9 mouse cellular contexts compared by ENCODE assay signal in the genomic region with DNA sequence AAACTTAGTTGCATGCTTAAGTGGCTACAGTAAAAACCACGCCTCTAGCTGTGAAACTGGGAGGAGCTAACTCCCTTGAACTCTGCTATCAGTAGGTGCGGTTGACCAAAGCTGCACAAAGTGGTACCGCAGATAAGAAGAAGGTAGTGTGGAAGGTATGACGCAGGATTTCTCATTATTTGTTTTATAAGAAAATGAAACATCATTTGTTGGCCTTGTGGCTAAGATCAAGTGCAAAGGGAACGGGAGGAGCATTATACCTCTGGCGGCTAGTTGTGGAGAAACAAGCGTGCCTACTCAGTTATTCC. TPM values are rescaled to one million over a fixed set of nuclear protein-coding genes. Genes with fewer than 3 reads are reported as not detected.
DNase-seq lines count a peak whose midpoint lies in the region; ATAC-seq lines count a peak whose summit lies in the region.
"Had no signal": no experiment of that assay in that cellular context is flagged by ENCODE, and none has a peak within 500 bp of the region (broad histone marks: within the 10 kb centered on the region; RNA-seq: fewer than 3 reads in every experiment).

No protein-coding gene starts in this region.

- no peak overlapping the region for H3K4me3 ChIP-seq in hindbrain, embryonic 10.5 days
- H3K4me3 ChIP-seq in hindbrain, embryonic 14.5 days (replicated peaks; ENCODE audit: low read length) = no peak overlapping the region

- no peak overlapping the region for H3K9ac ChIP-seq in hindbrain, embryonic 14.5 days

- no peaks in the 10 kb centered on the region for H3K27me3 ChIP-seq in hindbrain, embryonic 10.5 days (ENCODE audit: insufficient read depth, poor library complexity, severe bottlenecking)
- no peaks in the 10 kb centered on the region for H3K27me3 ChIP-seq in hindbrain, embryonic 14.5 days (ENCODE audit: control insufficient read depth, insufficient read depth, low read length)
- H3K27me3 ChIP-seq: Patski had no signal

- no peak for DNase-seq in hindbrain, embryonic 10.5 days (ENCODE audit: low spot score)
- no peak for DNase-seq in hindbrain, embryonic 14.5 days (ENCODE audit: low spot score)
- peak; percentile 70 for DNase-seq in ZHBTc4 (ENCODE audit: low read depth, low spot score)
- DNase-seq in liver = peak; percentile 89
- peak; percentile 28 to 40 for DNase-seq in spleen, postnatal 14 days (ENCODE audit: low spot score in 2 of 2)
- DNase-seq in right cerebral cortex, postnatal 36 days (ENCODE audit: low spot score in 2 of 2) = no peak
- no peak for DNase-seq in layer of hippocampus, adult 8-10 months (ENCODE audit: low spot score in 2 of 2)
- DNase-seq in retina, postnatal 1 day = no peak

- WGBS in hindbrain, embryonic 10.5 days = 88% methylated on average over 7 of the region's 7 CpGs
- WGBS in hindbrain, embryonic 14.5 days = 95% methylated on average over 7 of the region's 7 CpGs

- H3K36me3 ChIP-seq in hindbrain, embryonic 10.5 days = no peaks in the 10 kb centered on the region
- no peaks in the 10 kb centered on the region for H3K36me3 ChIP-seq in hindbrain, embryonic 14.5 days (replicated peaks; ENCODE audit: control insufficient read depth, insufficient read depth)

- H3K4me2 ChIP-seq in hindbrain, embryonic 14.5 days (replicated peaks) = no peak overlapping the region

- H3K27ac ChIP-seq in hindbrain, embryonic 10.5 days = peak overlapping the region; percentile 73; the same call in 1 of the 2 replicates
- H3K27ac ChIP-seq in hindbrain, embryonic 14.5 days = no peak overlapping the region

- ATAC-seq in hindbrain, embryonic 14.5 days (ENCODE audit: low FRiP score) = no peak
- ATAC-seq: Patski had no signal

- H3K9me3 ChIP-seq in hindbrain, embryonic 10.5 days = no peaks in the 10 kb centered on the region
- no peaks in the 10 kb centered on the region for H3K9me3 ChIP-seq in hindbrain, embryonic 14.5 days (ENCODE audit: control insufficient read depth, low read length)

- peaks cover 9% of the 10 kb centered on the region for H3K4me1 ChIP-seq in hindbrain, embryonic 10.5 days (replicated peaks)
- H3K4me1 ChIP-seq in hindbrain, embryonic 14.5 days (replicated peaks; ENCODE audit: control insufficient read depth, insufficient read depth, low read length) = no peaks in the 10 kb centered on the region

RNA-seq across cellular contexts. Expression of gene Prdm10, which starts 25.7 kb away (rescaled TPM):
- polyA plus RNA-seq in hindbrain, embryonic 10.5 days (2016; fragmentation: Nextera tagmentation; extraction: Ambion mirVana) = 7.9 and 8.9 TPM in 2 replicates
- polyA plus RNA-seq in hindbrain, embryonic 14.5 days (2014; fragmentation: Nextera tagmentation; extraction: Ambion mirVana) = 7.9 and 9.7 TPM in 2 replicates
- total RNA-seq in layer of hippocampus, adult 8-10 months (2022) = 10 to 100 TPM; 18.4 to 23.5 (median 20.3) TPM

RNA-seq across cellular contexts. Expression of gene Aplp2, which starts 43.0 kb away (rescaled TPM):
- polyA plus RNA-seq in hindbrain, embryonic 10.5 days (2016; fragmentation: Nextera tagmentation; extraction: Ambion mirVana) = 220 and 243 TPM in 2 replicates
- 398 and 452 TPM in 2 replicates for polyA plus RNA-seq in hindbrain, embryonic 14.5 days (2014; fragmentation: Nextera tagmentation; extraction: Ambion mirVana)
- 100 to 1,000 TPM; 453 to 504 (median 482) TPM for total RNA-seq in layer of hippocampus, adult 8-10 months (2022)

Comparison
In these comparisons a context has a peak if more than half of its experiments do, and no peak if none do; other contexts are left out.
1. DNase-seq: peak in ZHBTc4 (single experiment), liver (single experiment) and spleen, postnatal 14 days (2 of 2); none in hindbrain, embryonic 10.5 days (single experiment), hindbrain, embryonic 14.5 days (single experiment), right cerebral cortex, postnatal 36 days (0 of 2), layer of hippocampus, adult 8-10 months (0 of 2) and retina, postnatal 1 day (single experiment).